Mouse (Mus musculus) cerebellum, adult 2 months (tissue): ENCODE results near the gene L3mbtl4. TPM values are rescaled to one million over a fixed set of nuclear protein-coding genes. Genes with fewer than 3 reads are reported as not detected.

Experiments
- DNase-seq, 2 experiments: peaks; one replicate each; pipeline ENCODE4 v3.0.0; 2021
- H3K27ac ChIP-seq: fragments of 200-500 bp; 2 replicates; pipeline ENCODE4 v1.5.1; 2012; ENCODE audit warnings: low read length, control low read depth, inconsistent platforms; ENCODE audit not compliant: insufficient read depth
- H3K27me3 ChIP-seq: fragments of 200-500 bp; 2 replicates; pipeline ENCODE4 v1.6.1; 2012; ENCODE audit warnings: inconsistent platforms, mild to moderate bottlenecking, low read length, moderate library complexity; ENCODE audit not compliant: control insufficient read depth, insufficient read depth
- H3K4me1 ChIP-seq: fragments of 200-500 bp; 2 replicates; pipeline ENCODE4 v1.6.1; 2011; ENCODE audit warnings: low read length; ENCODE audit not compliant: control insufficient read depth, insufficient read depth
- H3K4me3 ChIP-seq: fragments of 200-500 bp; replicated peaks from 2 replicates; pipeline ENCODE3; 2011; ENCODE audit warnings: mild to moderate bottlenecking, low read depth, low read length, control low read depth; ENCODE audit not compliant: insufficient read depth
- CTCF ChIP-seq: fragments of 200-500 bp; IDR thresholded peaks from 2 replicates; pipeline ENCODE4 v1.5.1; 2011; ENCODE audit warnings: low read depth, mild to moderate bottlenecking, control low read depth, low read length, moderate library complexity, borderline replicate concordance; ENCODE audit not compliant: insufficient read depth
- POLR2A ChIP-seq: fragments of 200-500 bp; IDR thresholded peaks from 2 replicates; pipeline ENCODE4 v1.6.1; 2011; ENCODE audit warnings: low read length, control low read depth, borderline replicate concordance; ENCODE audit not compliant: insufficient read depth
- WGBS: fragments of 180-500 bp; shearing (Covaris S2); methylation state at CpG from one replicate; pipeline ENCODE4 v1.1.7; 2018; 5-methylcytosine and 5-hydroxymethylcytosine counted together
- polyA plus RNA-seq: library from polyadenylated mRNA; depleted of rRNA; stranded (reverse); fragments of >200 nt; gene quantifications from 2 replicates; pipeline ENCODE4 v1.2.3, GENCODE M21; 2012

The L3mbtl4 gene
- polyA plus RNA-seq, 1 experiment, result 1.4 TPM

DNA sequence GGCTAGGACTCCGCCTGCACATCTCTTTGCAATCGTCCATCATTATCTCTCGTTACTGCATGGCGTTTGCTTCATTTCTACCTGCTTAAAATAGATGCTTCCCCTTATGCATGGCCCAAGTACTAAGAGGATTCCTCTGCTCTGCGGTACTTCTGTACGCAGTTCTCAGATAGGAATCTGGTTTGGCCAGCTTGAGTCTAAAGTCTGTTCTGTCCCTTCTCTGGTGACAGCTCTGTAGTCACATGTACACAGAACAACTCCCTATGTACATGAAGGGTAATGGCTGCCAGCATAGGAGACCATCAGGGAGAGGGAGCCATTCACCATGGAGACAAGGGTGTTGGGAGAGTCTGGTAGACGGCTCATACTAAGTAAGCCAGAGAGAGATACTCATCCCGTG, 47.3 kb downstream of the L3mbtl4 start:
- 86% methylated on average over 8 of the region's 8 CpGs for WGBS
- TF ChIP-seq CTCF (no peak), POLR2A (no peak)

DNA sequence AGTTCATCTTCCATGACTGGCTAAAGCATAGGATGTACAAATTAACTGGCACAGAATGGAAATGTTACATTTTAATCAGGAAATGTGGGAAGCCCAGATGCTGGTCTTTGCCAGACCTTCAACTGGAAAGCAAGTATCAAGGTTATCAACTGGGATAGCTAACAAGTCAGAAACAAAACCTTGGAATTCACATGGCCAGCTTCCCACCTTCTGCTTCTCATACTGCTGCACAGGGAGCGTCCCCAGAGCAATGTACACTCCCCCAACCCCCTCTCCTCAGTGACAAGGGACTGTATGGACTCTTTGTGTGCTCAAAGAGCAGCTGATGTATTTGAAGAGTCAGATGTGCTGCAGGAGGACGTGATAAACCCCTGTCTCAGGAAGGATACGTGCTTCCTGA, 49.0 kb downstream of the L3mbtl4 start:
- TF ChIP-seq CTCF, result no peak
- TF ChIP-seq POLR2A, result no peak
- Histone ChIP-seq H3K4me3 (no peak overlapping the region), H3K4me1 (no peaks in the 10 kb centered on the region), H3K27me3 (no peaks in the 10 kb centered on the region), H3K27ac (no peak overlapping the region)
- no peak for DNase-seq
- WGBS, result 63% methylated on average over 3 of the region's 3 CpGs

More for the DNA sequence above, 47.3 kb downstream of the L3mbtl4 start:
- no peaks in the 10 kb centered on the region for H3K4me1 ChIP-seq
- no peak for DNase-seq
- H3K27ac ChIP-seq, result no peak overlapping the region
- H3K4me3 ChIP-seq, result no peak overlapping the region
- no peaks in the 10 kb centered on the region for H3K27me3 ChIP-seq

DNA sequence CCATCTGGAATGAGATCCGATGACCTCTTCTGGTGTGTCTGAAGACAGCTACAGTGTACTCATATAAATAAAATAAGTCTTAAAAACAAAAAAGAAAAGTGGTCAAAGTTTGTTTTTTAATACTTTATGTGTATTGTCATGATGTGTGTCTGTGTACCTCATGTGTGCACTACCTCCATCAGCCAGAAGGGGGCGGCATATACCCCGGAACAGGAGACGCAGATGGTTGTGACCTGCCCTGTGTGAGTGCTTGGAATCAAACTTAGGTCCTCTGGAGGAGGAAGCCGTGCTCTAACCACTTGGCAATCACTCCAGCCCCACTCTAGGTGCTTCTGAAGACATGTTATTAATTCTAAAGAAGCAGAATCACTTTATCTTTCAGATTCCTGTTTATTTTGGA, 58.6 kb downstream of the L3mbtl4 start:
- TF ChIP-seq CTCF (no peak), POLR2A (no peak)
- Histone ChIP-seq H3K27me3 (no peaks in the 10 kb centered on the region), H3K4me3 (no peak overlapping the region), H3K27ac (no peak overlapping the region), H3K4me1 (no peaks in the 10 kb centered on the region)
- whole genome bisulfite sequencing, result 83% methylated on average over 5 of the region's 5 CpGs
- no peak for DNase-seq

DNA sequence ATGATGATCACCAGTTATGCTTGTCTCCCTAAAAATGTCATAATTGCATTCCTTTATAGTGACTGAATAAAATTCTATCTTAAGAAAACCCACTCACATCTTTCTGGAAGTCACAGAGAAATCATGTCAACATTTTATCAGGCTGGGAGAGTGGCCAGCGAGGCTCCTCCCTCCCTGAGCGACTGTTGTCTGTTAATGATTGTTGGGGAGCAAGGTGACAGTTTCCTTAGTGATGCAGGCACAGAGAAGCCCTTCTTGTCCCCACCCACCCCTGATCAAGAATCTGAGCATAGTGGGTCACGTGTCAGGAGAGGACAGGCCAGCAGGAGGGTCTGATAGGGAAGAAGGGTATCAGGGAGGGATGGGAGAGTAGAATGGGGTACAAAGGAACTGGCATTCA, 59.8 kb downstream of the L3mbtl4 start:
- DNase-seq, result no peak
- TF ChIP-seq POLR2A (no peak), CTCF (no peak)
- no peak overlapping the region for H3K27ac ChIP-seq
- H3K4me3 ChIP-seq, result no peak overlapping the region
- 56% methylated on average over 3 of the region's 3 CpGs for WGBS
- H3K27me3 ChIP-seq, result no peaks in the 10 kb centered on the region
- H3K4me1 ChIP-seq, result no peaks in the 10 kb centered on the region

DNA sequence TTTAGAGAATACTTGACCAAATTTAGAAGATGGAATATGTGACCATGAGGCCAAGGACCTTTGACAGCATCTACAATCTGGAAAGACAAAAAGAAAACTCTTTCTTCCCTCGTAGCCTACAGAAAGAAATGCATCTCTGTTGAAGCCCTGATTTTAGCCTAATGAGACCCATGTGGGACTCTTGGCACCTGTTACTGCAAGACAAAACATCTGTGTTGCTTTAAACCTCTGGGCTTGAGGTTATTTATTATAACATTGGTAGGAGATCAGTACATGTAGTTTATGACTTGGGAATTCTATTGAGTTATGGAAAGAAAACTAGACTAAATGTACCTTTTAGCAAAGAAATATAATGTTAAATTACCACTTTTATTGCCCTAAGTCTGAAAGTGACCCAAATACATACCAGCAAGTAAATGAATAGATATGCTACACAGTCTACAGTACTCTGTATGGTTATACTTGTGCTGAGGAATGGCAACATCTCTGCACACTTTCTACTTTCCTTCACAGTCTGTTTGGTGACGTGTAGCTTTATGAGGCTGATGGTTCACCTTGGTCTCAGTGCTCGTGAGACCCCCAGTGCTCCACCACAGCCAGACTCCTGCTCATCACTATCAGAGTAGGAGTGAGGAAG, 65.4 kb downstream of the L3mbtl4 start:
- TF ChIP-seq CTCF (no peak), POLR2A (no peak)
- DNase-seq, result no peak
- 88% methylated on average over 3 of the region's 3 CpGs for WGBS
- Histone ChIP-seq H3K27me3 (no peaks in the 10 kb centered on the region), H3K4me3 (no peak overlapping the region), H3K4me1 (no peaks in the 10 kb centered on the region), H3K27ac (no peak overlapping the region)

DNA sequence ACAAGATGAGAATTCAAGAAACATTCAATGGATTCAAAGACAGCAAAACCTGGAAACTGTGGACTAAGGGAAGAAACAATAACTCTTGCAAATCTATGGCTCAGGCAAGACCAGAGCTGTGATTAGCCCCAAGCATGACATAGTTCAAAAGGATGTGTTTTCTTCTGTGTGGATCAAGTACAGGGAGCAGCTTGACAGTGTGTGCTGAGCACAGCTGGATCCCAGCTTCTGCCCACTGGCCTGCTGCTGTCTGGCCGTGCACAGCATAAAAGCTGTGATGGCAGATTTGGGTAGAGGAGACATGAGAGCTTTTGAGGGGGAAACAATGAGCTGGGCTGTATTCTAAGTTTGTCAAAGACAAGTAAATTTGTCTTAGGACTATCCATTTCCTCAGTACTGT, 84.1 kb downstream of the L3mbtl4 start:
- no peaks in the 10 kb centered on the region; the same call in 1 of the 2 replicates for H3K27me3 ChIP-seq
- WGBS, result 22% methylated on average over 1 of the region's 1 CpGs
- H3K27ac ChIP-seq, result no peak overlapping the region
- H3K4me1 ChIP-seq, result no peaks in the 10 kb centered on the region
- H3K4me3 ChIP-seq, result no peak overlapping the region
- TF ChIP-seq POLR2A (no peak), CTCF (no peak)
- DNase-seq, result no peak

DNA sequence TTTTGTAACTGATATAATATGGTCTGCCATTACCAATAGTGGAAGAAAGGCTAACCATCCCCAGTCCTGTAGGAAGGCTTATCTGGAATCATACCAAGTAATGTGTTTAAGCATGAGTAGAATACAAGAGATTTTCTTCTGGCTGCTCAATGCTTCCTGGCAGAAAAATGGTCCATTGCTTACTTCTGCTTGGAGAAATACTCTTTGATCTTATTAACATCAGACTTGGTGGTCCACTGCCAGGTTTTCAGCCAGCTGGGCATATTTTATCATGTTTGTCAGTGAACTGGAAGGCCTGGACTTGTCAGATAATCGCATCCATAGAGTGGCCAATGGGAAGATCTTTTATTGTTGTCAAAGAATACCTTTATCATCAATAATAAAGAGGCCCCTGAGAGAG, 97.5 kb downstream of the L3mbtl4 start:
- whole genome bisulfite sequencing, result 9% methylated on average over 1 of the region's 1 CpGs
- TF ChIP-seq POLR2A, result no peak
- TF ChIP-seq CTCF, result no peak
- DNase-seq, result no peak
- Histone ChIP-seq H3K27ac (no peak overlapping the region), H3K4me1 (no peaks in the 10 kb centered on the region), H3K4me3 (no peak overlapping the region), H3K27me3 (no peaks in the 10 kb centered on the region)

DNA sequence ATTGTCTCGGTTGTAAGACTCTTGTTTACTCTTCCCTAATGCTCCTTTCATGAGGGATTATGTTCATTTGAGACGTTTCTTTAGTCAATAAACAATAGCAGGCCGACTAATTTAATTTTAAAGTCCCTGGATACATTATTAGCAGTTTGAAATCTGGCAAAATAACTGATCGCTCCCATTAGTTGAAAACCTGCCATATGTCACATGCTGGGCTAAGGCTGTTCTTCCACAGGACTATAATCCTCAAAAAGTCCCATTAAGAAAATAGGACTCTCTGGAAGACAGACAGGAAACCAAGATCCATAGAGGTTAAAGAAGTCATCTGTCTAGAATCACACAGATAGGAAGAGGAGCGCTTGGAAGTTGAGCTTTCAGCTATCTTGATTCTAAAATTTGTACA, 114.9 kb downstream of the L3mbtl4 start:
- TF ChIP-seq CTCF (no peak), POLR2A (no peak)
- 29% methylated on average over 5 of the region's 5 CpGs for WGBS

More for the DNA sequence above, 114.9 kb downstream of the L3mbtl4 start:
- H3K27me3 ChIP-seq, result no peaks in the 10 kb centered on the region
- no peak for DNase-seq
- H3K27ac ChIP-seq, result no peak overlapping the region
- H3K4me3 ChIP-seq, result no peak overlapping the region
- no peaks in the 10 kb centered on the region; the same call in 1 of the 2 replicates for H3K4me1 ChIP-seq
